In the genomic region with DNA sequence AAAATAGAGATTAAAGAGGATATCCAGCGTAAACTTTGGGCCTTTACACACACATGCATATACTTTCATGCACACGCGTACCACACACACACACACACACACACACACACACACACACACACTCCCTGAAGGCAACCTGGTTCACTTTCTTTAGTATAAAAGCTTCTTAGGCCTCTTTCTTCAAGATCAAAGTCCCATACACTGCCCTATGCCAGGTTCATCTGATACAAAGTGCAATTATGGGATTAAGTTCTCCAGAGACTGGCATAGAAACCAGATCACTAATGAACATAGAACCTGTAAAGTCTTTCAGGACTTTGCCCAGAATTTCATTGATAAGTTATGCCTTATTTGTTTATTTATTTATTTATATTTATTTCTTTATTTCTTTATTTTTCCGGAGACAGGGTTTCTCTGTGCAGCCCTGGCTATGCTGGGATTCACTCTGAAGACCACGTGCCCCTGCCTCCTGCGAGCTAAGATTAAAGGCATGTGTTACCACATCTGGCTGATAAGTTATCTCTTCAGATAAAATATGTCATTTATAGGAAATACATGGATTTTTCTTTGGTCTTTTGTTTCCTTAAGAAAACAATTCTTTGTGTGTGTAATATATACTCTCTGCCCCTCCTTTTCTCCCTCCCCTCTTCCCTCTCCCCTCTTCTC, we compare ENCODE assay signal across 23 mouse cellular contexts.
"Had no signal": no experiment of that assay in that cellular context is flagged by ENCODE, and none has a peak within 500 bp of the region (broad histone marks: within the 10 kb centered on the region; RNA-seq: fewer than 3 reads in every experiment).

No protein-coding gene starts in this region.

- H3K4me2 ChIP-seq: heart, embryonic 11.5 days; heart, embryonic 13.5 days; heart, embryonic 15.5 days; hindbrain, embryonic 13.5 days; limb, embryonic 13.5 days; limb, embryonic 15.5 days; liver, embryonic 12.5 days had no signal

- H3K4me3 ChIP-seq: heart, adult 2 months; heart, embryonic 13.5 days; heart, embryonic 15.5 days; hindbrain, embryonic 13.5 days; limb, embryonic 13.5 days; limb, embryonic 15.5 days; liver, embryonic 12.5 days had no signal

- H3K9me3 ChIP-seq: heart, embryonic 13.5 days; heart, embryonic 15.5 days; hindbrain, embryonic 13.5 days; limb, embryonic 13.5 days; limb, embryonic 15.5 days; liver, embryonic 12.5 days had no signal

- DNase-seq: gastrocnemius, postnatal 14 days; gastrocnemius, postnatal 36 days; heart, adult 11 months; heart, adult 2 months; heart, postnatal 14 days; heart, postnatal 36 days; kidney, adult 11 months; kidney, adult 8-10 months; kidney, postnatal 14 days; kidney, postnatal 36 days; layer of hippocampus, adult 9-11 months; layer of hippocampus, postnatal 36 days; left cerebral cortex, postnatal 4 days had no signal

- ATAC-seq: hindbrain, embryonic 16.5 days; inflammation-experienced regulatory T-cells, adult 6 months; liver, embryonic 12.5 days had no signal

- H3K27ac ChIP-seq: heart, adult 2 months; heart, embryonic 13.5 days; heart, embryonic 15.5 days; hindbrain, embryonic 13.5 days; limb, embryonic 13.5 days; limb, embryonic 15.5 days; liver, embryonic 12.5 days; liver, embryonic 14.5 days had no signal

- H3K9ac ChIP-seq: heart, embryonic 13.5 days; heart, embryonic 15.5 days; hindbrain, embryonic 13.5 days; limb, embryonic 13.5 days; limb, embryonic 15.5 days; liver, embryonic 12.5 days; liver, embryonic 14.5 days had no signal

- H3K36me3 ChIP-seq: heart, embryonic 13.5 days; heart, embryonic 15.5 days; hindbrain, embryonic 13.5 days; limb, embryonic 13.5 days; limb, embryonic 15.5 days; liver, embryonic 12.5 days had no signal

- H3K27me3 ChIP-seq: heart, embryonic 13.5 days; heart, embryonic 15.5 days; hindbrain, embryonic 13.5 days; limb, embryonic 13.5 days; limb, embryonic 15.5 days; liver, embryonic 12.5 days had no signal

- H3K4me1 ChIP-seq: hindbrain, embryonic 13.5 days; limb, embryonic 15.5 days had no signal
